Mouse (Mus musculus): ENCODE measurements around the gene Poc1a. TPM values are rescaled to one million over a fixed set of nuclear protein-coding genes. Genes with fewer than 3 reads are reported as not detected.

Gene Poc1a
- total RNA-seq, 2 experiments from 2014 or later: 11.7 to 13.0 TPM

GRCm38 (mm10) chr9:106359297-106359696, 78.4 kb downstream of the Poc1a start:
- no peak for DNase-seq (ENCODE audit: extremely low spot score in 1 of 2, low spot score in 1 of 2)

GRCm38 (mm10) chr9:106361140-106361539, 80.3 kb downstream of the Poc1a start:
- no peak for DNase-seq (ENCODE audit: extremely low spot score in 1 of 2, low spot score in 1 of 2)

DNA sequence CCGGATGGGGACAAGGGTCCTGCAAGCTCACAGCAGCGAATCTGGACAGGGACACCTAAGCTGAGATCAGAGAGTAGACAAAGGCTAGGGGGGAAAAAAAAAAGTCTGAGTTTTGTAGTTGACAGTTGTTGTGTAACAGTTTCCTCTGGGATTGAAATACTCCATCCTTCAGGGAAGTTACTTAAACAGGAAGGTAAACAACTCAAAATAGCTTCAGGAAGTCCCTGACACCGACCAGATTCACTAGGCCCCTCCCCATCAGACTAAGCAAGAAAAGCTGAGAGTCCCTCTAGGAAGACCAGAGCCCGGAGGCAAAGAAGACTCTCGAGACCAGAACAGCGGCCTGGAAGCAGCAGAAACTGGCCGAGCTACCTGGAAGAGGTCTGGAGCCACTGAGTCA, 84.5 kb downstream of the Poc1a start:
- no peak for DNase-seq (ENCODE audit: extremely low spot score in 1 of 2, low spot score in 1 of 2)

GRCm38 (mm10) chr9:106366188-106366587, 85.3 kb downstream of the Poc1a start:
- no peak for DNase-seq (ENCODE audit: extremely low spot score in 1 of 2, low spot score in 1 of 2)

GRCm38 (mm10) chr9:106367001-106367400, 86.1 kb downstream of the Poc1a start:
- no peak for DNase-seq (ENCODE audit: extremely low spot score in 1 of 2, low spot score in 1 of 2)

- DNase-seq (ENCODE audit: extremely low spot score in 1 of 2, low spot score in 1 of 2): peak; percentile 88 to 94
Observed at GRCm38 (mm10) chr9:106367592-106368111, 86.8 kb downstream of the Poc1a start.

DNA sequence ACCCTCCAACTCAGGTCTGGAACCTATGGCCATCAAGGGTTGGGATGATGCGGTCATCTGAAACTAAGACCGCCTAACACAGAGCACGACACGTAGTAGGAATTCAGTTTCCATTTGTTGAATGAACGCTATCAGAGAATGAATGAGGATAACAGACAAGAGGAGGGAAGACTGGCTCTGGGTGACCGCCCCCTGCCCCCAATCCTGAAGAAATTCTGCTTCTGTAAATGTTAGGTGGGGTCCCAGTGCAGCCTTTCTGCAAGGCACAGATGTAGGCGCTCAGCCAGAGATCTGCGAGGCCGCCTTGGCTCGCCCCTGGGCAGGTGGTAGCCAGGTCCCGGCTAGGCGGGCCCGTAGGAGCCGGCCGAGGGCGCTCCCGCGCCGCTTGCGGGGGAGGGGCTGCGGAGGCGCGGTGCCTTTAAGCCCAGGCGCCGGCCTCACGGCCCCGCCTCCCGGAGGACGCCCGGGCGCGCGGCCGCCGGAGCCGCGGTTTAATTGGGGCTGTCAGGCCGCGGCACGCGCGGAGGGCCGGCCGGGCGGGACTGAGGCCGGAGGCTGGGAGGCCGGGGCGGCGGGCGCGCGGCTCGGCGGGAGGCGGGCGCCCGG, 87.4 kb downstream of the Poc1a start, which contains the start of gene Dusp7:
Dusp7 (plus strand) TSS at position 521 of the 606 bp plus-strand sequence.
- DNase-seq (ENCODE audit: extremely low spot score in 1 of 2, low spot score in 1 of 2): peak; percentile 67 to 78

- DNase-seq (ENCODE audit: extremely low spot score in 1 of 2, low spot score in 1 of 2): peak in 1 of 2 experiments; percentile 41
Observed at GRCm38 (mm10) chr9:106368831-106369501, 88.1 kb downstream of the Poc1a start.

DNA sequence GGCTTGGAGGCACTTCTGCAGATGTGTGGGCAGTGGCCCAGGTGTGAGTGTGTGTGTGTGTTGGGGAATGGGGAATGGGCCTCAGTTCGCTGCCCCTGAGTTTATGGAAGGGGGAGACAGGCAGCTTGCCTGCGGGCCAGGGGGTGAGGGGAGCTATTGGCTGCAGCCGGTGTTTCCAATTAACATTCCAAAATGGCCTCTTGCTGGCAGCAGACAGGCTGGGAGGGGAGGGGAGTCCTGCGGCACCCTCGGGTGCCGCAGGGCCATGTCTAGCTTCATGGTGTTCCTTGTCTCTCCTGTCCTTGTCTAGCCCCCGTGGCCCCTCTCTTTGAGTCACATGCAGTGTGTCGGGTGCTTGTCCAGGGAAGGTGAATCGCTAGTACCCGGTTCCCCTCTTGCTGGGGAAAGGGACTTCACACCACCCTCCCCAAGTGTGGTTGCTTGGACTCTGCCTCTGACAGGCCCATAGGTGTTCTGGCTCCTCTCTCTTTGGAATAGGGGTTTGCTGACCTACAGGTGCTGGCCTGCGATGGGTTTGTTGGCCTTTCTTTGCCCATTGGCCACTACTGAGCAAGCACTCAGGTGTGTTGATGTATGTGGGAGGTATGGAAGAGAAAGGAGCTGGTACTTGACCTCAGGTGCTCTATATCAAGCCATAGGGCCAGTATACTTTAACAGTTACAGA, 89.1 kb downstream of the Poc1a start:
- no peak for DNase-seq (ENCODE audit: extremely low spot score in 1 of 2, low spot score in 1 of 2)

DNA sequence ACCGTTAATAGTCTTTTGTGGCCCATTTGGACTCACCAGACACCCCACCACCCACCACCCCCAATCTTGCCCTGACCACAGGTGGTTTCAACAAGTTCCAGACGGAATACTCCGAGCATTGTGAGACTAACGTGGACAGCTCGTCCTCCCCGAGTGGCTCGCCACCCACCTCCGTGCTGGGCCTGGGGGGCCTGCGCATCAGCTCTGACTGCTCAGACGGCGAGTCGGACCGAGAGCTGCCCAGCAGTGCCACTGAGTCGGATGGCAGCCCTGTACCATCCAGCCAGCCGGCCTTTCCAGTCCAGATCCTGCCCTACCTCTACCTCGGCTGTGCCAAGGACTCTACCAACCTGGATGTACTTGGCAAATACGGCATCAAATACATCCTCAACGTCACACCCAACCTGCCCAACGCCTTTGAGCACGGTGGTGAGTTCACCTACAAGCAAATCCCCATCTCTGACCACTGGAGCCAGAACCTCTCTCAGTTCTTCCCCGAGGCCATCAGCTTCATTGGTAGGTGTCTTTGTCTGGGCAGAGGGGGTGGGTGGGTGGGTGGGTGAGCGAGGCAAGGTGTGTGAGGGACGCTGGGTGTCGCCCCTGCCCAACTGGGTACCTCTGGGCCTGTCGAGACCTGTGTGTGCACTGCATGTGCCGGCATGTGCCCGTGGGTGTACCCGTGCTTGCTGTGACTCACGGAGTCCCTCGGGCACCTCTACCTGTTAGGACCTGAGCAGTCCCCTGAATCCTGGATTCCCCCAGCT, 89.9 kb downstream of the Poc1a start:
- no peak for DNase-seq (ENCODE audit: extremely low spot score in 1 of 2, low spot score in 1 of 2)

GRCm38 (mm10) chr9:106371384-106371671, 90.5 kb downstream of the Poc1a start:
- DNase-seq (ENCODE audit: extremely low spot score in 1 of 2, low spot score in 1 of 2): no peak

- no peak for DNase-seq (ENCODE audit: extremely low spot score in 1 of 2, low spot score in 1 of 2)
Observed at GRCm38 (mm10) chr9:106371776-106372175, 90.9 kb downstream of the Poc1a start.

GRCm38 (mm10) chr9:106372431-106373412, 91.9 kb downstream of the Poc1a start:
- no peak for DNase-seq (ENCODE audit: extremely low spot score in 1 of 2, low spot score in 1 of 2)

DNA sequence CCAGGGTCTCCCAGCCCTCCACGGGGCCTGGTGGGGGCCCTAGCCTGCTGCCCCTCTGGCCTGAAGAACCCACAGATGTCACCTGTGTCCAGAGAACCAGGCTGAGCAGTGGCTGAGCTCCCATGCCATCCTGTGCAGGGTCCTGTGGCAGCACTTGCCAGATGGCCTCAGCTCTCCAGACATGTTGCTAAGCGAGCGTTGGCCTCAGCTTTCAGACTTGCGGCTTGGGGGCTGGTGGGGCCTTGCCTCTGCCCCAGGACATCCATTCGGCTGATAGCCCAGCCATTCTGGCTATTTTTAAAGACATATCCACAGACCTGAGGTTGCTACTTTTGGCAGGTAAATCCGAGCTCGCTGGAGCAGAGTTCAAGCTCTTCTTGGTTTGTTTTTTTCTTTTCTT, 93.1 kb downstream of the Poc1a start:
- no peak for DNase-seq (ENCODE audit: extremely low spot score in 1 of 2, low spot score in 1 of 2)

- no peak for DNase-seq (ENCODE audit: extremely low spot score in 1 of 2, low spot score in 1 of 2)
Observed at GRCm38 (mm10) chr9:106377247-106377646, 96.4 kb downstream of the Poc1a start.

GRCm38 (mm10) chr9:106378045-106378444, 97.2 kb downstream of the Poc1a start:
- DNase-seq (ENCODE audit: extremely low spot score in 1 of 2, low spot score in 1 of 2): no peak

GRCm38 (mm10) chr9:106378753-106379152, 97.9 kb downstream of the Poc1a start:
- DNase-seq (ENCODE audit: extremely low spot score in 1 of 2, low spot score in 1 of 2): no peak

DNA sequence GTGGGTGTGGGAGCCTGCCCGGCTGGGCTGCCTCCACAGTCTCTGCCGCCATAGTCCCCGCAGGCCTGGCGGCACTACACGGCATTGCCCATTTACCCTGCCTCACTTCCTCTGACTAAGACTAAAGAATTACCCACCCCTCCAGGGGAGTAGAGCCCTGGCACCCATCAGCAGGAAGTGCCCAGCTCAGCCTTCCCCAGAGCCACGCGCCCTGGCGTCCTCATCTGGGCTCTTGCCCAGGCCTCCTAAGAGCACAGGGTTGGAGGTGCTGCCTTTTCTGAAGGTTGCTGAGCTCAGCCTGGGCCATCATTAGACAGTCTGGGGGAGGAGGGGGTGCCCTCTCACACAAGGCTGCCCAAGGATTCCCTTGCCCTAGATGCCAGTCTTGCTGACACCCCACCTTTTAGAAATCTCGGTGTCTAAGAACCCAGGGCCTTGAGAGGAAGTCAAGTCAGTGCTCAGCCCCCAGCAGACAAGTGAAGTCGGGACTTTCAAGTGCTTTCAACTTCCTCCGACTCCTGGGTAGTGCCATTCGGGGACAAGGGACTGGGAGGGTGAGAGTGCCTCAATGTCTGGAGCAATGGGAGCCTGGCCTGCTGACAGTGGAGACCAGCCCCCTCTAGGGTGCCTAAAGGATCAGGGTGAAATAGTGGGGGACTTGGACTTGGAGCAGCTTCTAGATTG, 105.5 kb downstream of the Poc1a start:
- no peak for DNase-seq (ENCODE audit: extremely low spot score in 1 of 2, low spot score in 1 of 2)
